Mouse (Mus musculus) forebrain, embryonic 13.5 days (tissue): ENCODE data around the gene Wnt7a. TPM values are rescaled to one million over a fixed set of nuclear protein-coding genes. Genes with fewer than 3 reads are reported as not detected.

Source experiments
- ATAC-seq: fragments of 200-750 bp; cut with Nextera tagmentation; 2 replicates; pipeline ENCODE4 v1.8.0; 2017
- H3K27ac ChIP-seq: fragments of 300-500 bp; sonication (generic); 2 replicates; pipeline ENCODE4 v1.5.1; 2015; ENCODE audit warnings: inconsistent platforms, mild to moderate bottlenecking, moderate library complexity
- H3K27me3 ChIP-seq: fragments of 300-500 bp; sonication (generic); 2 replicates; pipeline ENCODE4 v1.6.1; 2015; ENCODE audit warnings: mild to moderate bottlenecking, inconsistent platforms
- H3K36me3 ChIP-seq: fragments of 300-500 bp; sonication (generic); 2 replicates; pipeline ENCODE4 v1.6.1; 2015; ENCODE audit warnings: mild to moderate bottlenecking, inconsistent platforms; ENCODE audit not compliant: poor library complexity, severe bottlenecking
- H3K4me1 ChIP-seq: fragments of 300-500 bp; sonication (generic); 2 replicates; pipeline ENCODE4 v1.6.1; 2015; ENCODE audit warnings: inconsistent platforms
- H3K4me2 ChIP-seq: fragments of 300-500 bp; sonication (generic); 2 replicates; pipeline ENCODE4 v1.6.1; 2015; ENCODE audit warnings: inconsistent platforms, mild to moderate bottlenecking, moderate library complexity
- H3K4me3 ChIP-seq: fragments of 300-500 bp; sonication (generic); 2 replicates; pipeline ENCODE4 v1.5.1; 2015; ENCODE audit warnings: mild to moderate bottlenecking, inconsistent platforms
- H3K9ac ChIP-seq: fragments of 300-500 bp; sonication (generic); 2 replicates; pipeline ENCODE4 v1.6.1; 2015; ENCODE audit warnings: mild to moderate bottlenecking, inconsistent platforms
- H3K9me3 ChIP-seq: fragments of 300-500 bp; sonication (generic); replicated peaks from 2 replicates; pipeline ENCODE4 v1.6.1; 2016; ENCODE audit warnings: inconsistent platforms
- WGBS: fragments of 180-500 bp; shearing (Covaris S2); methylation state at CpG from one replicate; pipeline ENCODE4 v1.1.7; 2015; 5-methylcytosine and 5-hydroxymethylcytosine counted together
- polyA plus RNA-seq: library from polyadenylated mRNA; unstranded; fragments of >200 nt; fragmentation: Nextera tagmentation; extraction: Ambion mirVana; gene quantifications from 2 replicates; pipeline ENCODE4 v1.2.1, GENCODE M21; 2015

Wnt7a gene
- polyA plus RNA-seq, 1 experiment from 2014 or later = 21.9 TPM

DNA sequence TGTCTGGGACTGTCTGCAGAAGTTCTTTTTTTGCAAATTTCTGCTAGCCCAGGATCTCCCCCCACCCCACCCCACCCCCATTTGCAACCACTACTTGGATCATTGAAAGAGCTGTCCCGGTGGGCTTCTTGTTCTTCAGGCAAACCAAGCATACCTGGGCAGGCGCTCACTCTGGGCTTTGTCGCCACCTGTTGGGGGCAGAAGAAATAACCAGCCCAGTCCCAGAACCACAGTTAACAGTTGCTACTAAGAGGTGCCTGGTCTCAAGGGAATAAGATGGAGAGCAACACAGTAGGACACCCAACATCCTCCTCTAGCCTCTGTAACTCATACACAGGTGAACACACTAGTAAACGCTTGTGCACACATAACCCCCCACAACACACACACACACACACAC, 3.7 kb upstream of the Wnt7a start:
- 1% methylated on average over 4 of the region's 4 CpGs for WGBS
- H3K9ac ChIP-seq = no peak overlapping the region
- no peak overlapping the region for H3K4me3 ChIP-seq
- H3K4me1 ChIP-seq = peaks cover 15% of the 10 kb centered on the region
- H3K27me3 ChIP-seq = peaks cover 47% of the 10 kb centered on the region
- H3K36me3 ChIP-seq = no peaks in the 10 kb centered on the region
- H3K4me2 ChIP-seq = no peak overlapping the region
- no peaks in the 10 kb centered on the region for H3K9me3 ChIP-seq
- no peak; the same call in 1 of the 2 replicates for ATAC-seq
- no peak overlapping the region for H3K27ac ChIP-seq

DNA sequence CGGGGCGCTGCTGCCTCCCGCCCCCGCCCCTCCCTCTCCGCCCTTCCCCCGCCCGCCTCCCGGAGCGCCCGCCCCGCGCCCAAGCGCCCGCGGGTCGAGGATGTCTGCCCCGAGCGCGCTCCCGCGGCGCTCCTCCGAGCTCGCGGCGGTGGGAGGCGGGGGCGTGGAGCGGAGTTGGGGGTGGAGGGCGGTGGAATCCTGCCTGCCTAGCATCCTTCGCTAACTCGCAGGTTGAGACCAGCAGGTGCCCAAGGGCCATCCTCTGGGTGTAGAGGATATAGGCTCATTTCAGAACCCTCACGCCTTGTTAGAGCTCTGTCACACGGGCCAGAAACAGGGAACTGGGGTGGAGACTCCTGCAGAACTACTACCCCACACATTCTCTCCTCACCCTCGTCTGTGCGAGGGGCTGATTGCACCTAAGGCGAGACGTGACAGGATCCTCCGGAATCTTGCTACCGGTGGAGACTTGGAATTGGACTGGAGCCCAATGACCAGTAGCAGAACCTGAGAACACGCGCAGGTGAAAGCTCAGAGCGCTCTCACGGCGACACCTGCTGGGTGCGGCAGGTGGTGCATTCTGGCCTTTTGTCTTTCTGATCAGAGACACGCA, 312 bp upstream of the Wnt7a start:
- WGBS = 0% methylated on average over 21 of the region's 47 CpGs
- Histone ChIP-seq H3K9ac (peak overlapping the region; percentile 91), H3K27me3 (peaks cover 37% of the 10 kb centered on the region)

DNA sequence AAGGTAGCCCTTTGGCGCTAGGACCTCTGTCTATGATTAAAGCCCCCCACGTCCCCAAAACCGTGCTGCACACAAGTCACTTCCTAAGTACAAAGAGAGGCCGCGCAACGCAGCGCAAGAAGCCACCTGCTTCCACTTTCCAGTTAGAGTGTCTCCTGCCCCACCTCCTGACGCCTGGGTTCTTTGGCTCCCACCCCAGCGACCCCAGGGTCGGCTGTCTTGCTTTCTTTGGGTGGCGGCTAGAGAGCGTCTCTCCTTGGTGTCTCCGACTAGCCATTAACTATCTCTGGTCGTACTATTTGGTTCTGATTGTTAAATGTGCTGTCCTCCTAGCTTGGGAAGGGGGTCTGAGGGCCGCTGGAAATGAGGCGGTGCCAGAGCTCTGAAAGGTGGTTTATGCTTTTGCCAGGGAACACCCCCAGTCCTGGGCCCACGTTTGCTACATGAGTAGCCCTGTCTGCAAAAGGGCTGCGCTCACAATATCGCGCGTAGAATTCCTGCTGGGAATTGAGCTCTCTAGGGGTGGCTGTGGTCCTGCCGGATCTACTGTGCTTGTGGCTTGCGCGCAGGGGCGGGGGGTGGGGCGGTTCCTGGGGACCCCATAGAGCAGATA, 889 bp downstream of the Wnt7a start:
- H3K4me1 ChIP-seq = peaks cover 34% of the 10 kb centered on the region
- peaks cover 34% of the 10 kb centered on the region for H3K36me3 ChIP-seq
- H3K4me2 ChIP-seq = peak overlapping the region; percentile 93
- H3K4me3 ChIP-seq = peak overlapping the region; percentile 79
- WGBS = under 1% methylated on average over 26 of the region's 26 CpGs
- H3K27me3 ChIP-seq = peaks cover 26% of the 10 kb centered on the region
- H3K27ac ChIP-seq = peak overlapping the region; percentile 85
- peak overlapping the region; percentile 91 for H3K9ac ChIP-seq
- no peaks in the 10 kb centered on the region for H3K9me3 ChIP-seq
- 0 out of 2 replicates have a peak, but pooled peaks have one; percentile 22 for ATAC-seq

More for the DNA sequence above, 312 bp upstream of the Wnt7a start:
- ATAC-seq = peak; percentile 72
- H3K27ac ChIP-seq = peak overlapping the region; percentile 85
- H3K4me2 ChIP-seq = peak overlapping the region; percentile 93
- peaks cover 34% of the 10 kb centered on the region for H3K4me1 ChIP-seq
- H3K9me3 ChIP-seq = no peaks in the 10 kb centered on the region
- H3K4me3 ChIP-seq = peak overlapping the region; percentile 79
- H3K36me3 ChIP-seq = peaks cover 22% of the 10 kb centered on the region

DNA sequence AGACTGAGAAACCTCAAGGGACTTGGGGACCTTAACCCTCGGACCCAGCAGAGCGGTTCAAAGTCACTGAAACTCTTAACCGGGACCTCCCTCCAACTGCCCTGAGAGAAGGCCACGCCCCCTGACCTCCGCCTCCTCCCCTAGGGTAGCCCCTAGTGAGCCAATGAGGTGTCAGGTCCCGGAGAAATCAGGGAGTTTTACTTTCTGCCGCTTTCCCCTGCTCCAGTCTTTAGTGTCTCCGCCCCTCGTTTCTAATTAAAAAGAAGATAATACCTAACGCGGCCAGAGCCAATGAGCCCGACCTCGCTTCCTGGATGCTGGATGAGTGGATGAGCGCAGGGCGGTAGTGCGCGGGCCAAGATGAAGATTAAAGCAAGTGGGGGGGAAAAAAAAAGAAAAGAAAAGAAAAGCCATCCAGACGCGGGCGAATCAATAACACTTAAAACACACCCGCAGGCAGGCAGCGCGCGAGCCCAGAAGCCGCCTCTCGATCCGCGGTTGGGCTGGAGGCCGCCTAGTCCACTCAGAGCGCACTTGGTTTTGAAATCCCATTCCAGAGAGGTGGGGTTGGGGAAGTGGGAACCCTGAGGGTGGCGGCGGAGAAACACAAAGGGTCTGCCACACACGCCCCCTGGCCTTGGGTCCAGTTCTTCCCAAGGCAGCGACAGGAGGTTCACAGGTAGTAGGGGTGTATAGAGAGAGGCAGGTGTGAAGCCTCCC, 1.6 kb downstream of the Wnt7a start:
- H3K27ac ChIP-seq = peak overlapping the region; percentile 85
- peaks cover 41% of the 10 kb centered on the region for H3K36me3 ChIP-seq
- peak overlapping the region; percentile 79 for H3K4me3 ChIP-seq
- peak overlapping the region; percentile 93 for H3K4me2 ChIP-seq
- H3K9me3 ChIP-seq = no peaks in the 10 kb centered on the region
- 0 out of 2 replicates have a peak, but pooled peaks have one; percentile 8 for ATAC-seq
- peaks cover 34% of the 10 kb centered on the region for H3K4me1 ChIP-seq
- under 1% methylated on average over 34 of the region's 34 CpGs for WGBS
- H3K27me3 ChIP-seq = peaks cover 26% of the 10 kb centered on the region
- peak overlapping the region; percentile 91 for H3K9ac ChIP-seq

DNA sequence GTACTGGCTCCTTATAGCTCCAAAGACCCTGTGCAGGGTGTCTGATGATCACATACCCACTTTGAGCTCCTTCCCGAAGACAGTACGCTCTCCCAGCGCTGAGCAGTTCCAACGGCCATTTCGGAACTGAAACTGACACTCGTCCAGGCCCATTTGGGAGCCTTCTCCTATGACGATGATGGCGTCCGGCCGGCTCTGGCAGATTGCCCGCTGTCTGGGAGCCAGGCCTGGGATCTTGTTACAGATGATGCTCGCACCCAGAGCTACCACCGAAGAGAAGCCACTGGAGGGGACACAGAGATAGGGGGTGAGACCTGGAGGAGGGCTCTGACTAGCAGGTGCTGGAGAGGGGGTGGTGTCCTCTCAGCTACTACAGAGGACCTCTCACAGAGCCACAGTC, 2.5 kb downstream of the Wnt7a start:
- peaks cover 34% of the 10 kb centered on the region for H3K4me1 ChIP-seq
- H3K9ac ChIP-seq = peak overlapping the region; percentile 91; the same call in 1 of the 2 replicates
- 82% methylated on average over 13 of the region's 13 CpGs for WGBS
- H3K9me3 ChIP-seq = no peaks in the 10 kb centered on the region
- no peak overlapping the region for H3K27ac ChIP-seq
- ATAC-seq = no peak
- H3K4me3 ChIP-seq = peak overlapping the region; percentile 79
- H3K4me2 ChIP-seq = peak overlapping the region; percentile 93
- peaks cover 51% of the 10 kb centered on the region for H3K36me3 ChIP-seq
- H3K27me3 ChIP-seq = peaks cover 18% of the 10 kb centered on the region

DNA sequence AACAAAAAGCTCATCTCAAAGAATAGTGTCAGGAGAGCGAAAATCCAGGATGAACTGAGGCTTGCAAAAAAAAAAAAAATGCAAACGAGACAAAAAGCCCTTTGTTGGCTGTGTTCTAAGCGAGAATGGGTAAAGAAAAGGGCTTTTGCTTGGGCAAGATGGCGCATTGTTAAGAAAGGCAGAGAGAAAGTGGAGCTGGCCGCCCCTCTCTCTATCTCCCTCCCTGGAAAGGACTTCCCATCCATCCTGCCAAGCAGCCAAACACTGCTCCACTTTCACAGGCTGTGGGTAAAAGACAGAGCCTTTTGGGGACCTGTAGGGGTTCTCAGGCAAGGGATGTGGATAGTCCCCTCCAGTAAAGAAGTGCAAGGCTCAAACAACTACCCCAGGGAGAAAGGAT, 9.6 kb downstream of the Wnt7a start:
- Histone ChIP-seq H3K4me3 (no peak overlapping the region), H3K27ac (peak overlapping the region; percentile 85), H3K27me3 (no peaks in the 10 kb centered on the region), H3K36me3 (peaks cover 75% of the 10 kb centered on the region), H3K9ac (peak overlapping the region; percentile 43; the same call in 1 of the 2 replicates), H3K4me1 (peaks cover 30% of the 10 kb centered on the region), H3K9me3 (no peaks in the 10 kb centered on the region), H3K4me2 (0 out of 2 replicates have a peak overlapping the region, but pooled peaks have one; percentile 20)
- 3% methylated on average over 5 of the region's 5 CpGs for WGBS
- peak; percentile 53; the same call in 1 of the 2 replicates for ATAC-seq

DNA sequence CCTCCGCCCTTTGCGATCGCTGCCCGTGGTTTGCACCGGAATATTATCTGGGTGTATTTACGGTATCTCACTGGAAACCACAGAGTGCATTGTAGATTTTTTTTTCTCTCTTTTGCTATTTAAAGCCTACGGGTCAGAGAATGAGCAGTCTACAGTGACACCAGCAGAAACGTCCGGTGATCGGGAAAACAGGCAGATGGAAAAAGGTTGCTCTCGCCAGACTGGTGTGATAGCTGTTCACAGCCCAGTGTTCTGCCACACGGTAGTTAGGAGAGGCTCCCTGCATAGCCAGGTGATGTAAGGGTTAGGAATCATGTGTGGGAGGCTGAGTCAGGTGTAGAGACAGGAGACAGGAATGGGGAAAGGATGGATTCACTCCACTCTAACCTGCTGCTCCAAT, 10.6 kb downstream of the Wnt7a start:
- Histone ChIP-seq H3K27ac (peak overlapping the region; percentile 85; the same call in 1 of the 2 replicates), H3K4me3 (no peak overlapping the region), H3K27me3 (no peaks in the 10 kb centered on the region), H3K36me3 (peaks cover 74% of the 10 kb centered on the region), H3K9me3 (no peaks in the 10 kb centered on the region), H3K4me2 (no peak overlapping the region), H3K4me1 (peaks cover 30% of the 10 kb centered on the region), H3K9ac (no peak overlapping the region)
- 86% methylated on average over 12 of the region's 12 CpGs for WGBS
- ATAC-seq = no peak

DNA sequence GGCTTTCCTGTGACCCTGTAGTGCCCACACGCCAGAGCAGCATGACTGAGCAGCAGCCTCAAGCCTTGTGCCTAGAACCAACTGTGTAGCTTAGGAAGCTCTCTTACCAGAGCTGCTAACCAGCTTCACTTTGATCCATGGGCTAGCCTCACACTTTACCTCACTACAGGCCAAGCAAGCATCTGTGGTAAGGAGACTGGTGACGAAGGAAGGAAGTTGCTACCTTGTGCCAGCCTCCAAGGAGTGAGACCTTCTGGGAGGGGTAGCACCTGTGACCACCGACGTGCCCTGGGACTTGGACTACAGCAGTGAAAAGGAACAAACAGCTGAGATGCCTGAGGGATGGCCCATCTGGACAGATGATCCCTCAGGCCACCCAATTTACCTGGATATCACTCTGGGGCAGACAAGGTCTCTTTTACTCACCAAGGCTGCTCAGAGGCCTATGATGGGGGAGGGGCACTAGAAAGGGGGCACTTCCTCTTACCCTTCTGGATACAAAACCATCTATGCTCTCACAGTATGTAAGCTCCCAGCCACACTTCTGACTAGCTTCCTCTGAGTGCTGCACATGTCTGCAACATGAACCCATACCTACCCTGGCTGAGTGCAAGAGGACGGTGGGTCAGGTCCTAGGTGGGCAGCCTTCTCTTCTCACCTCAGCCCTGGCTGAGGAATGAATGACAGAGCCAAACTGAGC, 18.5 kb downstream of the Wnt7a start:
- Histone ChIP-seq H3K9ac (no peak overlapping the region), H3K4me1 (no peaks in the 10 kb centered on the region), H3K4me3 (no peak overlapping the region), H3K4me2 (no peak overlapping the region), H3K9me3 (no peaks in the 10 kb centered on the region), H3K27ac (no peak overlapping the region), H3K27me3 (no peaks in the 10 kb centered on the region), H3K36me3 (peaks cover 98% of the 10 kb centered on the region)
- ATAC-seq = no peak
- WGBS = 88% methylated on average over 5 of the region's 5 CpGs

DNA sequence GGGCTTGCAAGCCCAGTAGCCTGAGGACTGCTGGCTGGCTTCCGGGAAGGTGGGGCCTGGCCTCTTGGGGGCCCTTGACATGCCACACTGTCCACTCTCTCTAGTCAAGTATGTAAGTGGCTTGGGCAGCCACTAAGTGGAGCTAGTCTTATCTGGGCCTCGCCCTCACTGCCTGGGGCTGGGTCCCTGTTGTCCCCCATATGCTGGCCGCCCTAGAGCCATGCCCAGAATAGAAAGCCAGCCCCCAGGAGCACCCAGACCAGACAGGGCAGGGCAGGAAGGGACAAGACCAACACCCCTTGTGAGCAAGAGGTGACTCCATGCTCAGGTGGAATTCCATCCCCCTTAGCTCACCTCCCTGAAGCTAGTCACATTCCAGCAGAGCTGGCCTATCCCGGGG, 22.0 kb downstream of the Wnt7a start:
- 84% methylated on average over 4 of the region's 4 CpGs for WGBS

DNA sequence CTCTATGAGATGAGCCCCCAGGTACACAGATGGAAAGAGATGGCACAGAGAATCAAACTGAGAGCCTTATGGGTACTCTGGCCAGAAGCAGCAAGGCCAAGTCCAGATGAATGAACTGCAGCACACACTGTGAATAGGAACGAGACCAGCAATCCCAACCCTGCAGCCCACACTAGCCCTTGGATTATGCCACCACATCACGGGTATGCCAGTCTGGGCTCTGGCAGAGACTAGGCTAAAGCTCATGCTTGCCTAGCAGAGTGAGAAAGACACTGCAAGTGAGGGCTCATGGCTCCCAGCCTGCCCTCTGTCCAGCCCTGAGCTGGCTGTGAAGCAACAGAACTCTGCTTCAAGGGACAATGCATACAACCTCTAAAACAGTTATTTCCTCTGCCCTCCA, 26.7 kb downstream of the Wnt7a start:
- Histone ChIP-seq H3K9ac (peak overlapping the region; percentile 1; the same call in 1 of the 2 replicates), H3K4me1 (peaks cover 14% of the 10 kb centered on the region), H3K9me3 (no peaks in the 10 kb centered on the region), H3K4me3 (no peak overlapping the region), H3K4me2 (no peak overlapping the region), H3K27ac (no peak overlapping the region), H3K36me3 (peaks cover 78% of the 10 kb centered on the region), H3K27me3 (no peaks in the 10 kb centered on the region)
- WGBS = 77% methylated on average over 2 of the region's 2 CpGs
- no peak for ATAC-seq

More for the DNA sequence above, 22.0 kb downstream of the Wnt7a start:
- Histone ChIP-seq H3K27me3 (no peaks in the 10 kb centered on the region), H3K9me3 (no peaks in the 10 kb centered on the region), H3K36me3 (peaks cover 93% of the 10 kb centered on the region), H3K27ac (no peak overlapping the region), H3K9ac (no peak overlapping the region), H3K4me3 (no peak overlapping the region), H3K4me1 (no peaks in the 10 kb centered on the region), H3K4me2 (no peak overlapping the region)
- ATAC-seq = no peak

DNA sequence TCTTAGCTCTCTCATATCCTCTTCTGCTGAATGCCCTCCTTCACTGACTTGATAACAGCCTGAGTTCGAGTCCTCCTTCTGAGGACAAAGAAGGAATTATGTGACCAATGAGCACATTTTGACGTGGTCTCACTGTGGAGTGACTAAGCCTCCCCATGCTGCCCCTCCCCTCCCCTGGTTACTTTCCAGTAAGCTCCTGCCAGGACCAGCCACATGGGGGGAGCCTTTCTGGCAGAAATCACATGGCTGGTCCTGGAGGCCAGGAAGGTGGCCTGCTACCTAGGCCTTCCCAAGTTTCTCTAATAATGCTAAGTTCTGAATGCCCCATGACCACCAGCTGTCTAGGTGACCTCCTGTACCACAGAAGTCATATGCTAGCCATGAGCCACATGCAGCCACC, 27.3 kb downstream of the Wnt7a start:
- peaks cover 73% of the 10 kb centered on the region for H3K36me3 ChIP-seq
- H3K4me3 ChIP-seq = no peak overlapping the region
- H3K27me3 ChIP-seq = no peaks in the 10 kb centered on the region
- H3K4me2 ChIP-seq = no peak overlapping the region
- no peak for ATAC-seq
- H3K9ac ChIP-seq = no peak overlapping the region
- H3K9me3 ChIP-seq = no peaks in the 10 kb centered on the region
- no peak overlapping the region for H3K27ac ChIP-seq
- H3K4me1 ChIP-seq = peaks cover 20% of the 10 kb centered on the region
- WGBS = 70% methylated on average over 2 of the region's 2 CpGs
